Mouse (Mus musculus) C2C12 (cell line): ENCODE results near the gene Fam205a1.

Experiments
- CEBPB ChIP-seq: IDR thresholded peaks from one replicate; pipeline ENCODE4 v1.6.1; 2011; ENCODE audit warnings: low read depth, mild to moderate bottlenecking, control low read depth, moderate library complexity
- CTCF ChIP-seq: IDR thresholded peaks from one replicate; pipeline ENCODE4 v1.5.1; 2011; ENCODE audit not compliant: control insufficient read depth, insufficient read depth, insufficient read length
- MAX ChIP-seq: IDR thresholded peaks from one replicate; pipeline ENCODE4 v1.6.1; 2011; ENCODE audit warnings: mild to moderate bottlenecking, control low read depth
- MYOG ChIP-seq: IDR thresholded peaks from one replicate; pipeline ENCODE4 v1.6.1; 2011; ENCODE audit not compliant: control insufficient read depth, insufficient read length; ENCODE audit errors: extremely low read depth

- TF ChIP-seq MAX (no peak), CTCF (no peak), CEBPB (no peak), MYOG (no peak)
These were observed 47.2 kb upstream of the Fam205a1 start for GRCm38 (mm10) chr4:42900878-42901277.
